Mouse (Mus musculus): ENCODE measurements at regions not wholly inside any gene's neighbourhood (a gene's known extent, or its start where the extent isn't known, plus 50 kb on each side); places are given as distances from the start of the nearest gene placed in this dataset.

DNA sequence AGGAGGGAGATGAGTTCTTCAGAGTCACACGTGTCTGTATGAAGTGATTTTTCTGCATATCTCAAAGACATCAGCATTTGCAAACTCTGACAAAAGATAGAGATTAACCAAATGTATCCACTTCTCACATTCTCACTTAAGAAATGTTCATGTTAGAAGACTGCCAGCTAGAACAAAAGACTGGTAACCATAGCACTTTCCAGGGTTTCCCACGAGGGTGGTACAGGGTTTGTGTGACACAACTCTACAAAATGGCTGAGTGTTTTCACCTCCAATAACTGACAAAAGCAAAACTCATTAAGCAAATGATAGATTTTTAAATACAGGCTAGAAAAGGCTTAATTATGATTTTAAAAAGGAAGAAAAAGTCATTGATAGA, 523.0 kb downstream of the Etv1 start:
- TF ChIP-seq POLR2A (IDR thresholded peaks at IDR 0.05; ENCODE audit: low read depth, low read length) (no peak), CTCF (conservative IDR thresholded peaks at IDR 0.05 in 1 of 2, IDR thresholded peaks at IDR 0.05 in 1 of 2; ENCODE audit: low read depth in 2 of 2, low read length in 2 of 2) (no peak), POLR2AphosphoS2 (IDR thresholded peaks at IDR 0.05; ENCODE audit: low read depth, low read length) (no peak), MAX (IDR thresholded peaks at IDR 0.05; ENCODE audit: low read length) (no peak), UBTF (IDR thresholded peaks at IDR 0.05; ENCODE audit: low read depth, low read length) (no peak)
